ENCODE assay signal across 8 mouse cellular contexts in genomic region chr19:60756192-60757098, GRCm38 (mm10). TPM values are rescaled to one million over a fixed set of nuclear protein-coding genes. Genes with fewer than 3 reads are reported as not detected.
DNase-seq lines count a peak whose midpoint lies in the region; ATAC-seq and TF ChIP-seq lines count a peak whose summit lies in the region.

No protein-coding gene starts in this region.

- peak overlapping the region; percentile 45 for H3K9ac ChIP-seq in embryonic facial prominence, embryonic 15.5 days
- peak overlapping the region; percentile 7 for H3K9ac ChIP-seq in heart, postnatal 0 days (replicated peaks; ENCODE audit: low read depth, low read length)
- H3K9ac ChIP-seq in liver, postnatal 0 days (replicated peaks): peak overlapping the region; percentile 58
- H3K9ac ChIP-seq in neural tube, embryonic 13.5 days: peak overlapping the region; percentile 87

- peak overlapping the region; percentile 82 for H3K27ac ChIP-seq in bone marrow, adult 2 months (ENCODE audit: control insufficient read depth, insufficient read depth, low read depth, low read length, poor library complexity)
- peak overlapping the region; percentile 39 for H3K27ac ChIP-seq in embryonic facial prominence, embryonic 15.5 days (replicated peaks)
- H3K27ac ChIP-seq in heart, postnatal 0 days (ENCODE audit: low read depth): no peak overlapping the region
- no peak overlapping the region for H3K27ac ChIP-seq in liver, postnatal 0 days (ENCODE audit: low read depth)
- H3K27ac ChIP-seq in neural tube, embryonic 13.5 days (replicated peaks): peak overlapping the region; percentile 94

- H3K4me3 ChIP-seq in bone marrow, adult 2 months (replicated peaks; ENCODE audit: control insufficient read depth, low read depth, low read length): peak overlapping the region; percentile 81
- H3K4me3 ChIP-seq in embryonic facial prominence, embryonic 15.5 days (replicated peaks): peak overlapping the region; percentile 80
- H3K4me3 ChIP-seq in heart, postnatal 0 days (ENCODE audit: low read depth, low read length): peak overlapping the region; percentile 77
- H3K4me3 ChIP-seq in liver, postnatal 0 days (ENCODE audit: low read depth, low read length): peak overlapping the region; percentile 78
- H3K4me3 ChIP-seq in neural tube, embryonic 13.5 days: peak overlapping the region; percentile 84

- no peaks in the 10 kb centered on the region for H3K9me3 ChIP-seq in embryonic facial prominence, embryonic 15.5 days (replicated peaks)
- H3K9me3 ChIP-seq in heart, postnatal 0 days (replicated peaks; ENCODE audit: control insufficient read depth, low read length): no peaks in the 10 kb centered on the region
- H3K9me3 ChIP-seq in liver, postnatal 0 days (ENCODE audit: low read length): no peaks in the 10 kb centered on the region
- no peaks in the 10 kb centered on the region for H3K9me3 ChIP-seq in neural tube, embryonic 13.5 days

- no peak for TF ChIP-seq POLR2A in bone marrow, adult 2 months (IDR thresholded peaks at IDR 0.05; ENCODE audit: borderline replicate concordance, control insufficient read depth, low read depth, low read length)

- peak overlapping the region; percentile 100 for H3K4me2 ChIP-seq in embryonic facial prominence, embryonic 15.5 days (replicated peaks)
- H3K4me2 ChIP-seq in heart, postnatal 0 days (ENCODE audit: low read depth, low read length): peak overlapping the region; percentile 100
- peak overlapping the region; percentile 100 for H3K4me2 ChIP-seq in liver, postnatal 0 days (ENCODE audit: low read depth, low read length)
- peak overlapping the region; percentile 93 for H3K4me2 ChIP-seq in neural tube, embryonic 13.5 days

- no peak for TF ChIP-seq EP300 in heart, postnatal 0 days (IDR thresholded peaks at IDR 0.05; ENCODE audit: low read depth)
- TF ChIP-seq EP300 in liver, postnatal 0 days (IDR thresholded peaks at IDR 0.05; ENCODE audit: low read depth): no peak

- peaks cover 9% of the 10 kb centered on the region for H3K36me3 ChIP-seq in embryonic facial prominence, embryonic 15.5 days
- peaks cover 9% of the 10 kb centered on the region for H3K36me3 ChIP-seq in heart, postnatal 0 days (replicated peaks; ENCODE audit: control insufficient read depth, insufficient read depth, low read length)
- H3K36me3 ChIP-seq in liver, postnatal 0 days (replicated peaks; ENCODE audit: insufficient read depth, low read length): peaks cover 10% of the 10 kb centered on the region
- H3K36me3 ChIP-seq in neural tube, embryonic 13.5 days: peaks cover 10% of the 10 kb centered on the region

- H3K27me3 ChIP-seq in embryonic facial prominence, embryonic 15.5 days: no peaks in the 10 kb centered on the region
- no peaks in the 10 kb centered on the region for H3K27me3 ChIP-seq in heart, postnatal 0 days (ENCODE audit: control insufficient read depth, insufficient read depth, low read length)
- peaks cover 7% of the 10 kb centered on the region; the same call in 1 of the 2 replicates for H3K27me3 ChIP-seq in liver, postnatal 0 days (ENCODE audit: insufficient read depth, low read length)
- H3K27me3 ChIP-seq in neural tube, embryonic 13.5 days: peaks cover 20% of the 10 kb centered on the region

- H3K4me1 ChIP-seq in bone marrow, adult 2 months (ENCODE audit: control insufficient read depth, insufficient read depth, low read length): no peaks in the 10 kb centered on the region; the same call in 1 of the 2 replicates
- H3K4me1 ChIP-seq in embryonic facial prominence, embryonic 15.5 days: peaks cover 14% of the 10 kb centered on the region
- H3K4me1 ChIP-seq in heart, postnatal 0 days (ENCODE audit: control insufficient read depth, insufficient read depth): no peaks in the 10 kb centered on the region
- peaks cover 17% of the 10 kb centered on the region for H3K4me1 ChIP-seq in liver, postnatal 0 days (ENCODE audit: insufficient read depth)
- peaks cover 24% of the 10 kb centered on the region for H3K4me1 ChIP-seq in neural tube, embryonic 13.5 days (replicated peaks)

- under 1% methylated on average over 115 of the region's 115 CpGs for WGBS in bone marrow, adult 2 months
- under 1% methylated on average over 92 of the region's 115 CpGs for WGBS in embryonic facial prominence, embryonic 15.5 days
- under 1% methylated on average over 97 of the region's 115 CpGs for WGBS in heart, postnatal 0 days
- WGBS in liver, postnatal 0 days (ENCODE audit: insufficient replicate concordance): under 1% methylated on average over 70 of the region's 115 CpGs
- under 1% methylated on average over 106 of the region's 115 CpGs for WGBS in neural tube, embryonic 13.5 days

- no peak for TF ChIP-seq CTCF in bone marrow, adult 2 months (IDR thresholded peaks at IDR 0.05; ENCODE audit: control insufficient read depth, insufficient read depth, low read length)
- no peak for TF ChIP-seq CTCF in heart, postnatal 0 days (IDR thresholded peaks at IDR 0.05; ENCODE audit: low read depth)
- TF ChIP-seq CTCF in liver, postnatal 0 days (IDR thresholded peaks at IDR 0.05; ENCODE audit: low read depth): no peak

- ATAC-seq in embryonic facial prominence, embryonic 15.5 days (ENCODE audit: insufficient number of reproducible peaks, low FRiP score, low TSS enrichment, low read depth): peak; percentile 41
- ATAC-seq in heart, postnatal 0 days (ENCODE audit: insufficient read depth, low read depth): peak; percentile 28
- ATAC-seq in liver, postnatal 0 days: peak; percentile 28
- peak; percentile 87 for ATAC-seq in neural tube, embryonic 13.5 days (ENCODE audit: low read depth)

- peak; percentile 83 for DNase-seq in CD4-positive helper T cell, adult 2 months (ENCODE audit: low read depth, low spot score)
- DNase-seq in heart, postnatal 0 days (ENCODE audit: low spot score): no peak
- peak; percentile 54 to 67 for DNase-seq in kidney, postnatal 4 days
- peak; percentile 64 for DNase-seq in liver, postnatal 0 days
- peak; percentile 68 for DNase-seq in testis, postnatal 14 days (ENCODE audit: low spot score)

RNA-seq across cellular contexts. Expression of gene Nanos1, which starts 0.7 kb away (rescaled TPM):
- polyA plus RNA-seq in bone marrow, adult 2 months (2011; ENCODE audit: insufficient read depth, insufficient read length, low replicate concordance, missing spikeins): 1.4 and 3.3 TPM in 2 replicates
- polyA plus RNA-seq in embryonic facial prominence, embryonic 15.5 days (2015; fragmentation: Nextera tagmentation; extraction: Ambion mirVana): 1.7 and 2.1 TPM in 2 replicates
- total RNA-seq in heart, postnatal 0 days (2014; rRNA removed; ENCODE audit: low replicate concordance): 1.1 and 3.1 TPM in 2 replicates
- 0.25 and 0.29 TPM in 2 replicates for polyA plus RNA-seq in heart, postnatal 0 days (2015; fragmentation: Nextera tagmentation; extraction: Ambion mirVana)
- polyA plus RNA-seq in liver, postnatal 0 days (2015; fragmentation: Nextera tagmentation; extraction: Ambion mirVana): 0.41 and 0.46 TPM in 2 replicates
- 12.6 and 13.4 TPM in 2 replicates for polyA plus RNA-seq in neural tube, embryonic 13.5 days (2015; fragmentation: Nextera tagmentation; extraction: Ambion mirVana)

RNA-seq across cellular contexts. Expression of gene Eif3a, which starts 34.0 kb away (rescaled TPM):
- polyA plus RNA-seq in bone marrow, adult 2 months (2011; ENCODE audit: insufficient read depth, insufficient read length, low replicate concordance, missing spikeins): 70.8 and 99.7 TPM in 2 replicates
- 131 and 138 TPM in 2 replicates for polyA plus RNA-seq in embryonic facial prominence, embryonic 15.5 days (2015; fragmentation: Nextera tagmentation; extraction: Ambion mirVana)
- total RNA-seq in heart, postnatal 0 days (2014; rRNA removed; ENCODE audit: low replicate concordance): 75.1 and 75.4 TPM in 2 replicates
- 71.0 and 75.5 TPM in 2 replicates for polyA plus RNA-seq in heart, postnatal 0 days (2015; fragmentation: Nextera tagmentation; extraction: Ambion mirVana)
- 48.7 and 54.8 TPM in 2 replicates for polyA plus RNA-seq in liver, postnatal 0 days (2015; fragmentation: Nextera tagmentation; extraction: Ambion mirVana)
- polyA plus RNA-seq in neural tube, embryonic 13.5 days (2015; fragmentation: Nextera tagmentation; extraction: Ambion mirVana): 106 and 124 TPM in 2 replicates

RNA-seq across cellular contexts. Expression of gene Fam45a, which starts 54.9 kb away (rescaled TPM):
- polyA plus RNA-seq in bone marrow, adult 2 months (2011; ENCODE audit: insufficient read depth, insufficient read length, low replicate concordance, missing spikeins): 9.0 and 14.6 TPM in 2 replicates
- polyA plus RNA-seq in embryonic facial prominence, embryonic 15.5 days (2015; fragmentation: Nextera tagmentation; extraction: Ambion mirVana): 41.4 and 44.6 TPM in 2 replicates
- 14.1 and 23.0 TPM in 2 replicates for total RNA-seq in heart, postnatal 0 days (2014; rRNA removed; ENCODE audit: low replicate concordance)
- polyA plus RNA-seq in heart, postnatal 0 days (2015; fragmentation: Nextera tagmentation; extraction: Ambion mirVana): 13.4 and 15.0 TPM in 2 replicates
- polyA plus RNA-seq in liver, postnatal 0 days (2015; fragmentation: Nextera tagmentation; extraction: Ambion mirVana): 17.3 and 18.9 TPM in 2 replicates
- 38.8 and 39.9 TPM in 2 replicates for polyA plus RNA-seq in neural tube, embryonic 13.5 days (2015; fragmentation: Nextera tagmentation; extraction: Ambion mirVana)

Comparison
In these comparisons a context has a peak if more than half of its experiments do, and no peak if none do; other contexts are left out.
1. H3K27ac ChIP-seq: peak in bone marrow, adult 2 months (single experiment), embryonic facial prominence, embryonic 15.5 days (single experiment) and neural tube, embryonic 13.5 days (single experiment); none in heart, postnatal 0 days (single experiment) and liver, postnatal 0 days (single experiment).
2. ATAC-seq: peak in every context shown above with its lines; median percentile 87 in neural tube, embryonic 13.5 days; 41 in embryonic facial prominence, embryonic 15.5 days; 28 in heart, postnatal 0 days; 28 in liver, postnatal 0 days.
3. H3K9ac ChIP-seq: peak in every context shown above with its lines; median percentile 87 in neural tube, embryonic 13.5 days; 58 in liver, postnatal 0 days; 45 in embryonic facial prominence, embryonic 15.5 days; 7 in heart, postnatal 0 days.
4. Peak in every context shown above with its lines, with median percentiles within 50 percentile points of each other: H3K4me3 ChIP-seq and H3K4me2 ChIP-seq.